Mouse (Mus musculus) cortical plate, adult 2 months (tissue): ENCODE measurements at regions not wholly inside any gene's neighbourhood (a gene's known extent, or its start where the extent isn't known, plus 50 kb on each side); places are given as distances from the start of the nearest gene placed in this dataset.

Experiments
- CTCF ChIP-seq: fragments of 200-500 bp; IDR thresholded peaks from 2 replicates; pipeline ENCODE4 v1.5.1; 2011; ENCODE audit warnings: mild to moderate bottlenecking, control low read depth, low read length; ENCODE audit not compliant: insufficient read depth; ENCODE audit errors: extremely low read depth
- POLR2A ChIP-seq: fragments of 200-500 bp; IDR thresholded peaks from 2 replicates; pipeline ENCODE4 v1.6.1; 2011; ENCODE audit warnings: mild to moderate bottlenecking, low read length, control low read depth; ENCODE audit not compliant: insufficient read depth; ENCODE audit errors: extremely low read depth

GRCm38 (mm10) chr2:61377756-61378155 lies 200.6 kb upstream of the Tank start:
- TF ChIP-seq CTCF = no peak
- TF ChIP-seq POLR2A = no peak
